Mouse (Mus musculus): ENCODE results near the gene Zfp644. TPM values are rescaled to one million over a fixed set of nuclear protein-coding genes. Genes with fewer than 3 reads are reported as not detected.

The Zfp644 gene
- total RNA-seq, 2 experiments from 2014 or later = 55.4 to 68.1 TPM

- DNase-seq (ENCODE audit: low spot score in 2 of 2) = no peak
These were observed 25.2 kb downstream of the Zfp644 start for GRCm38 (mm10) chr5:106671893-106672292.

GRCm38 (mm10) chr5:106664910-106665309 is 32.2 kb downstream of the Zfp644 start:
- no peak for DNase-seq (ENCODE audit: low spot score in 2 of 2)

GRCm38 (mm10) chr5:106660867-106661266 is 36.2 kb downstream of the Zfp644 start:
- DNase-seq (ENCODE audit: low spot score in 2 of 2) = no peak

DNA sequence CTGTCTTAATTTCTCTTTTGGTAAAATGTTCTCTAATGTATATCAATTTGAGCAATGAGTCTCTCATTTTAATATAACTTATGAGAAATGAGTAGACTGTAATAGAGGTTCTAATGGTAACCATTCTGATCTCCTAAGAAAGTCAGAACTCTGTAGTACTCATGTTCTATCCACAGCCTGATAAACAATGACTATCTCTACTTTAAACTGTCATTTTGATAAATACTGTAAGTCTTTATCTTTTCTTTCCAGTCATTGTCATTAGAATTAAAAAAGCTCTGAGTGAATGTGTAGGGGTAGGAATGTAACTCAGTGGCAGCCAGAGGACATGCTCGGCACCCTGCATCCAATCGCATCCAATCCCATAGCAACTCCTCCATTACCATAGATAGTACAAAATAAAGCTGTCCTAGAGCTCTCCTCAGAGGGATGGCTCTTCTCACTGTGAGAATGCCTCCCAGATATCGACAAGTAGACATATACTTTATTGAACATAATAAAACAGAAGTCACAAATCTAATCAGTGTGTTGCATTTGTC is 44.2 kb downstream of the Zfp644 start:
- DNase-seq (ENCODE audit: low spot score in 2 of 2) = no peak

GRCm38 (mm10) chr5:106652220-106652753 is 44.8 kb downstream of the Zfp644 start:
- no peak for DNase-seq (ENCODE audit: low spot score in 2 of 2)

DNA sequence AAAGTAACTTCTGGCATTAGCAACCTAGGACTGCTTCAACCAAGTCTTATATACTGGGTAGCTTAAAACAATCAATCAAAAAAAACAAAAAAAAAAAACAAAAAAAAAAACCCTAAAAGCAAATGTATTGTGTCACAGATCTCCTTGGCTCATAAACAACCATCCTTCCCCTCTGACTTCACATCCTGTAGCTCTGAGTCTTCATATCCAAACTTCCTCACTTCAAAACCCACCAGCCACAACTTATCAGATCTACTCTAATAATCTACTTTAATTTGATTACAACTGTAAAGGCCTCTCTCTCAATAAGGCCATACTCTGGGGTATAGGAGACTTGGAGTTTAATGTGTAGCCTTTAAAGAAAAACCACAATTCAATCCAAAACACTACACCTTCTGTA is 47.1 kb downstream of the Zfp644 start:
- no peak for DNase-seq (ENCODE audit: low spot score in 2 of 2)

DNA sequence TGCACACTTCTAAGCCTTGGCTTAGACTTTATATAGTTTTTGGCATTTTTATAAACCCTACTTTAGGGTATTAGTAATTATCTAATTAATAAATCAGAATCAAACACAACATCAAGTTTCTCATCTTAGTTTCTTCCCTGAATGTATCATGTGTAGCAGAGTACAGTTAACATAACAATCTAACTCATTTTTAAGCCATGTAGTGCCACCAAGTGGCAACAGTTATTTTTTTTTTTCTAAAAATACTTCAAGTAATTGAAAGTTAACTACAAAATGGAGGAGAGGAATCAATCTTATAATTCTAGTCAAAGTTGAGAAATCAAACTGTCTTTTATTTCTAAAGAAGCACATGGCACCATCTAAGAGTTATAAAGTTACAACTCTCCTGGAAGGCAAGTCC is 47.6 kb downstream of the Zfp644 start:
- no peak for DNase-seq (ENCODE audit: low spot score in 2 of 2)

- DNase-seq (ENCODE audit: low spot score in 2 of 2) = no peak
These were observed 53.7 kb downstream of the Zfp644 start for GRCm38 (mm10) chr5:106643434-106643833.

DNA sequence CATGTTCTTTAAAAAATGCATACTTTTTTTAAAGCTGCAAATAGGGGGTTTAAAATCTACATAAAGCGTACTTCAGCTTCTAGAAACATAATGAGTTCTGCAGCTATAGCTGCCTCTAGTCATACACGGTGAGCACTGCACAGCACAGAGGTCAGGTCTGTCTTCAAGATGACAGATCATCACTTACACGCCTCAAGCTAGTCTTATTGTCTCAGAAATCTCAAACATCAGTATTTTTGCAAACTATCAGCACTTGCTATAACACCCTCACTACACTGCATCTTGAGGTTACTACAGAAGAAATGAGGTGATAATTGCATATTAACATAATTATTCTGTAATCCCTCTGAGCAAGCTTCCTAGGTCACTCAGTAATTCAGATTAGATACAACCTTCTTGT is 55.2 kb downstream of the Zfp644 start:
- no peak for DNase-seq (ENCODE audit: low spot score in 2 of 2)

GRCm38 (mm10) chr5:106640235-106640809 is 56.8 kb downstream of the Zfp644 start:
- DNase-seq (ENCODE audit: low spot score in 2 of 2) = no peak

GRCm38 (mm10) chr5:106639627-106640026 is 57.5 kb downstream of the Zfp644 start:
- no peak for DNase-seq (ENCODE audit: low spot score in 2 of 2)

GRCm38 (mm10) chr5:106636423-106636946 is 60.6 kb downstream of the Zfp644 start:
- no peak for DNase-seq (ENCODE audit: low spot score in 2 of 2)

DNA sequence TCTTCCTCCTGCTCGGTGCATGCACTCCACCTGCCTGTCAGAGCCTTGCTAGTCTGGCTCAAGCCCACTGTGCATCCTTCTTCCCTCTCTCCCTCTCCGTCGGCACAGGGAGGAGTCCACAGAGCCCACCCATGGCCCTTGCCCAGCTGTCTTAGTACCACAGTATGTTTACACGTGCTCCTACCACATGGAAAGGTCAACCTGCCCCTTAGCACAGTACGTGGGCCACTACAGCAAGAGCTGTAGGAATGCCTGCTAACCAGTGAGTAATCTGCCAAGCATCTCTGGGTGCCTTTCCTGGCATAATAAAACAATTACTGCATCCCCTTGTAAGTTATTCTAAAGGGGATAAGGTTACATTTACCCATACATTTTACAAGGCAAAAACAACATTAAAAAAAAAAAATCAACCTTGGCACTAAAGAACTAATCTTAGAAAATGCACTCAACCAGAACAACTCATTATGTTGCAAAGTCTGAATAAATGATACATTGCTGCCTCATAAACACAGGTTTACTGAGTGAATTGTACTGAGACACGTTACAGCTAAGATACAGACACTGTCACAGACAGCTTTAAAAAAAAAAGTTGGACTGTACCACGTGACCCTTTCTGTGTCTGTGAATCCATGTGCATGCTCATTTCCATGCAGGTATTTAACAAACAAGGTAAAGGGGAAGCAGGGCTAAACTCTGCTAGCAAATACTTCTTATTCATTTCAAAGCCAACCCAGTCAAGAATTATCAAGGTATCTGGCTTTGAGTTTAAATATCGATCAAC is 68.5 kb downstream of the Zfp644 start:
- no peak for DNase-seq (ENCODE audit: low spot score in 2 of 2)

DNA sequence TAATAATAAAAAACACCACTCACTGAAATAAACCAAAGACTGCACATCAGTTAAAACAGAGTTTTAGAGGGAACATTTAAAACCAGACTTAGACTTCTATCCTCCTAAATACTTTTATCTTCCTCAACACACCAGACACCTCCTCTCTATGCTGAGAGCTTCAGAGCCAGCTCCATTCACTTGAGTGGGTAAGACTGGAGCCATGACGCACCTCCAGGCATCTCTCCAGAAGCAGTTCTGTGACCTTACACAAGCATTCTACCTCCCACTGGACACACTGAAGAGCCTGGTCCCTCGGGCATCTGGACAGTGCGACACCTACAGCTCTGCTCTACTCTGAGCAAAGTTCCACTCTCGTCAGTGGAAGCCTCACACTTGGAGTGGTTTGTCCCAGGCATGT is 73.8 kb downstream of the Zfp644 start:
- no peak for DNase-seq (ENCODE audit: low spot score in 2 of 2)

DNA sequence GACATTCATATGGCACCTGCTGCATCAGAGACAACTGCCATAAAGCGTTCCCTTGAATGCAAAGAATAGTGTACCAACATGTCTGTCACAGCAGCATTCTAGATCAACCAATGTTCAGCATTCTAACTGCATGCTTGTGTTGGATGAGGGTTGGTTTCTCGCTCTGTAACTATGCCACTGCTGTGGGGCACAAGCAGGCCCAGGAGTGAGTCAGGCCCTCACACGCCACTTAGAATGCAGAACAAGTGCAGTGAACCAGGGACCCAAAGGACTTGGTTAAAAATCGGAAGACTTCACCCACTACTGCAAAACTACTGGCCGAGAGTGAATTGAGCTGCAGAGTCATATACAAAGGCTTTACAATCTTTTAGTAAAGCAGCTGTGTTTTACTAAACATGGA is 74.9 kb downstream of the Zfp644 start:
- no peak for DNase-seq (ENCODE audit: low spot score in 2 of 2)

GRCm38 (mm10) chr5:106620446-106620845 is 76.6 kb downstream of the Zfp644 start:
- DNase-seq (ENCODE audit: low spot score in 2 of 2) = no peak

DNA sequence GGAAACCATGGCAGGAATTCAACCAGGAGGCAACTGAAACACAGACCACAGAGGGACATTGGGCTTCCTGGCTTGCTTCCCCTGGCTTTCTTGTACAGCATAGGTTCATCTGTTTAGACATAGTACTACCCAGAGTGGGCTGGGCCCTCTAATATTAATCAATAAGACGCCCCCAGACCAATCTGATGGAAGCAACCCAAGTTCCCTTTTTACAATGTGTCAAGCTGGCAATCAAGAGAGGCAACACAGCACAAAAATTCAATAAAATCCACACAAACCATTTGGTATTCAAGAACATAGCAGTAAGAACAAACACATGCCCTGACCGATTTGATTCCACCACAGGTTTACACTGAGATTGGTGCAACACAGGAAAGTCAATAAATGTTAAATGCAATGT is 82.1 kb downstream of the Zfp644 start:
- DNase-seq (ENCODE audit: low spot score in 2 of 2) = no peak

- no peak for DNase-seq (ENCODE audit: low spot score in 2 of 2)
These were observed 82.5 kb downstream of the Zfp644 start for GRCm38 (mm10) chr5:106614570-106614969.

- no peak for DNase-seq (ENCODE audit: low spot score in 2 of 2)
These were observed 84.9 kb downstream of the Zfp644 start for GRCm38 (mm10) chr5:106612151-106612550.

DNA sequence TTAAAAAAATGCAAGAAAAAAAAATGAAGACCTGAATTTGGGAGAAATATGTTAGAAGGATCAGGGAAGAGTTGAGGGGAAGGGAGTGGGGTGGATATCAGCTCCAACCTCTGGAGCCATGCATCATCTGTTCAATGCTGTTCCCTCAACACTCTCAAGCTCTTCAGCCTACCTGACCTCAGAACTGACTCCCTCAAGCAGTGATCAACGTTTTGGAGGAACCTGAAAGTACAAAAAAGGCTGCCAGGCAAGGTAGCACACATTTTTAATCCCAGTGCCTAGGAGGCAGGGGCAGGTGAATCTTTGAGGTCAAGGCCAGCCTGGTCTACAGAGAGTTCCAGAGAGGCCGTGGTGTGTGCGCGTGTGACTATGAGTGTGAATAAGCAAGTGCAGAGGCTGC is 88.3 kb downstream of the Zfp644 start, which contains the start of gene Gm17304:
Gm17304 (plus strand) TSS at position 301 of the 400 bp plus-strand sequence.
- no peak for DNase-seq (ENCODE audit: low spot score in 2 of 2)

- no peak for DNase-seq (ENCODE audit: low spot score in 2 of 2)
These were observed 90.0 kb downstream of the Zfp644 start for GRCm38 (mm10) chr5:106607081-106607480.

GRCm38 (mm10) chr5:106605096-106605495 is 92.0 kb downstream of the Zfp644 start:
- no peak for DNase-seq (ENCODE audit: low spot score in 2 of 2)
